Mouse (Mus musculus) G1E (cell line): ENCODE data around the gene Epo. TPM values are rescaled to one million over a fixed set of nuclear protein-coding genes. Genes with fewer than 3 reads are reported as not detected.

Experiments used
- ATAC-seq: 2 replicates; pipeline ENCODE4 v1.8.0; 2016; ENCODE audit warnings: mild to moderate bottlenecking; ENCODE audit not compliant: insufficient number of reproducible peaks, poor library complexity, low FRiP score, severe bottlenecking; ENCODE audit errors: extremely low read depth
- DNase-seq: peaks from one replicate; pipeline ENCODE4 v3.0.0; 2012; ENCODE audit warnings: low spot score
- H3K27me3 ChIP-seq: 2 replicates; pipeline ENCODE4 v1.6.1; 2012; ENCODE audit warnings: mild to moderate bottlenecking, low read length, inconsistent platforms; ENCODE audit not compliant: insufficient read depth
- H3K36me3 ChIP-seq: replicated peaks from 2 replicates; pipeline ENCODE3; 2012; ENCODE audit warnings: mild to moderate bottlenecking, inconsistent platforms
- H3K4me1 ChIP-seq: 2 replicates; pipeline ENCODE4 v1.6.1; 2012; ENCODE audit warnings: low read depth, low read length, inconsistent platforms, mixed read lengths; ENCODE audit not compliant: insufficient read depth
- H3K4me3 ChIP-seq: 2 replicates; pipeline ENCODE4 v1.5.1; 2012; ENCODE audit warnings: low read depth, mild to moderate bottlenecking, inconsistent platforms, low read length, moderate library complexity, mixed read lengths
- H3K9me3 ChIP-seq: replicated peaks from 2 replicates; pipeline ENCODE4 v1.6.1; 2012; ENCODE audit warnings: inconsistent platforms
- CTCF ChIP-seq: IDR thresholded peaks from 2 replicates; pipeline ENCODE4 v1.5.1; 2012; ENCODE audit warnings: low read depth, low read length, inconsistent platforms, mixed read lengths
- GATA1 ChIP-seq: IDR thresholded peaks from 2 replicates; pipeline ENCODE4 v1.6.1; 2012; ENCODE audit warnings: borderline replicate concordance, low read length, inconsistent platforms, mixed read lengths
- GATA2 ChIP-seq: IDR thresholded peaks from 2 replicates; pipeline ENCODE4 v1.6.1; 2012; ENCODE audit warnings: low read depth, low read length, inconsistent platforms, borderline replicate concordance
- POLR2AphosphoS5 ChIP-seq: IDR thresholded peaks from 2 replicates; pipeline ENCODE4 v1.6.1; 2012; ENCODE audit warnings: low read depth, low read length, inconsistent platforms; ENCODE audit not compliant: insufficient replicate concordance
- TAL1 ChIP-seq: conservative IDR thresholded peaks from 2 replicates; pipeline ENCODE4 v1.6.1; 2012; ENCODE audit warnings: low read depth, low read length, inconsistent platforms, mixed read lengths
- polyA plus RNA-seq: library from polyadenylated mRNA; stranded (reverse); fragments of >175 nt; gene quantifications from 2 replicates; pipeline ENCODE4 v1.2.3, GENCODE M21; 2012
- total RNA-seq, 2 experiments: library from RNA; stranded (forward) in 1 of 2; stranded (reverse) in 1 of 2; fragments of 200-1000 nt in 1 of 2; fragments of >200 nt in 1 of 2; fragmentation: Nextera tagmentation in 1 of 2; gene quantifications; 2 replicates each; pipeline ENCODE4 v1.2.3; 2014 to 2017

Epo gene
- total and polyA plus RNA-seq, 3 experiments = not detected

- no peak for ATAC-seq
These were observed 56.1 kb downstream of the Epo start, which contains the start of gene Zan for GRCm38 (mm10) chr5:137476964-137477363. Gene Zan (minus strand): TSS chr5:137477064.

GRCm38 (mm10) chr5:137474351-137474750, 58.7 kb downstream of the Epo start:
- H3K27me3 ChIP-seq = peaks cover 55% of the 10 kb centered on the region
- no peak overlapping the region for H3K4me3 ChIP-seq
- DNase-seq = no peak
- no peaks in the 10 kb centered on the region for H3K9me3 ChIP-seq
- H3K36me3 ChIP-seq = no peaks in the 10 kb centered on the region
- ATAC-seq = no peak
- TF ChIP-seq CTCF (no peak), POLR2AphosphoS5 (no peak), GATA1 (no peak), TAL1 (no peak), GATA2 (no peak)
- H3K4me1 ChIP-seq = no peaks in the 10 kb centered on the region

More at GRCm38 (mm10) chr5:137476964-137477363, 56.1 kb downstream of the Epo start, which contains the start of gene Zan:
- no peaks in the 10 kb centered on the region for H3K36me3 ChIP-seq
- DNase-seq = no peak
- no peak within 1 kb of the TSS for H3K4me3 ChIP-seq
- peaks cover 46% of the 10 kb centered on the region for H3K27me3 ChIP-seq
- H3K9me3 ChIP-seq = no peaks in the 10 kb centered on the region
- TF ChIP-seq GATA1 = no peak
- no peak for TF ChIP-seq TAL1
- no peak for TF ChIP-seq CTCF
- no peak for TF ChIP-seq POLR2AphosphoS5
- TF ChIP-seq GATA2 = no peak
- H3K4me1 ChIP-seq = peaks cover 2% of the 10 kb centered on the region; the same call in 1 of the 2 replicates

- Histone ChIP-seq H3K9me3 (no peaks in the 10 kb centered on the region), H3K4me1 (no peaks in the 10 kb centered on the region), H3K27me3 (peaks cover 51% of the 10 kb centered on the region), H3K36me3 (no peaks in the 10 kb centered on the region), H3K4me3 (no peak overlapping the region)
- no peak for ATAC-seq
- TF ChIP-seq GATA1 (no peak), CTCF (no peak), POLR2AphosphoS5 (no peak), TAL1 (no peak), GATA2 (no peak)
- DNase-seq = no peak
These were observed 60.7 kb downstream of the Epo start for GRCm38 (mm10) chr5:137472252-137472904.

GRCm38 (mm10) chr5:137466946-137467345, 66.1 kb downstream of the Epo start:
- no peaks in the 10 kb centered on the region for H3K36me3 ChIP-seq
- H3K4me3 ChIP-seq = no peak overlapping the region
- ATAC-seq (no peak), DNase-seq (no peak)
- TF ChIP-seq CTCF (no peak), GATA1 (no peak), GATA2 (no peak), TAL1 (no peak), POLR2AphosphoS5 (no peak)
- H3K4me1 ChIP-seq = no peaks in the 10 kb centered on the region
- no peaks in the 10 kb centered on the region for H3K9me3 ChIP-seq
- H3K27me3 ChIP-seq = peaks cover 31% of the 10 kb centered on the region

GRCm38 (mm10) chr5:137465049-137465448, 68.0 kb downstream of the Epo start:
- no peak for ATAC-seq
- no peak overlapping the region for H3K4me3 ChIP-seq
- H3K9me3 ChIP-seq = no peaks in the 10 kb centered on the region
- DNase-seq = no peak
- no peaks in the 10 kb centered on the region for H3K4me1 ChIP-seq
- H3K36me3 ChIP-seq = no peaks in the 10 kb centered on the region
- H3K27me3 ChIP-seq = peaks cover 16% of the 10 kb centered on the region; the same call in 1 of the 2 replicates
- TF ChIP-seq GATA2 (no peak), TAL1 (no peak), GATA1 (no peak), CTCF (no peak), POLR2AphosphoS5 (no peak)

- DNase-seq (no peak), ATAC-seq (no peak)
- Histone ChIP-seq H3K9me3 (no peaks in the 10 kb centered on the region), H3K36me3 (no peaks in the 10 kb centered on the region), H3K4me1 (no peaks in the 10 kb centered on the region), H3K4me3 (no peak overlapping the region), H3K27me3 (peaks cover 8% of the 10 kb centered on the region; the same call in 1 of the 2 replicates)
- TF ChIP-seq POLR2AphosphoS5 = no peak
- no peak for TF ChIP-seq CTCF
- no peak for TF ChIP-seq TAL1
- no peak for TF ChIP-seq GATA1
- TF ChIP-seq GATA2 = no peak
These were observed 77.0 kb downstream of the Epo start for GRCm38 (mm10) chr5:137455866-137456591.
